Mouse (Mus musculus) C2C12 (cell line): Measurements from ENCODE around the gene Oprm1. TPM values are rescaled to one million over a fixed set of nuclear protein-coding genes. Genes with fewer than 3 reads are reported as not detected.

ENCODE experiments used
- H3K27me3 ChIP-seq: one replicate; pipeline ENCODE4 v1.6.1; 2011; ENCODE audit not compliant: control insufficient read depth, insufficient read depth, insufficient read length
- H3K36me3 ChIP-seq: one replicate; pipeline ENCODE4 v1.6.1; 2011; ENCODE audit not compliant: control insufficient read depth, insufficient read depth
- H3K4me3 ChIP-seq: one replicate; pipeline ENCODE4 v1.5.1; 2011; ENCODE audit warnings: mild to moderate bottlenecking, control low read depth; ENCODE audit not compliant: poor library complexity, insufficient read depth, severe bottlenecking
- H3K79me2 ChIP-seq: one replicate; pipeline ENCODE4 v1.6.1; 2011; ENCODE audit not compliant: control insufficient read depth, insufficient read depth
- H3K79me3 ChIP-seq: one replicate; pipeline ENCODE4 v1.6.1; 2011; ENCODE audit warnings: low read depth, control low read depth
- H3ac ChIP-seq: one replicate; pipeline ENCODE3; 2011; ENCODE audit warnings: low read depth; ENCODE audit not compliant: control insufficient read depth, insufficient read length
- CEBPB ChIP-seq: IDR thresholded peaks from one replicate; pipeline ENCODE4 v1.6.1; 2011; ENCODE audit warnings: low read depth, mild to moderate bottlenecking, control low read depth, moderate library complexity
- CTCF ChIP-seq: IDR thresholded peaks from one replicate; pipeline ENCODE4 v1.5.1; 2011; ENCODE audit not compliant: control insufficient read depth, insufficient read depth, insufficient read length
- FOSL1 ChIP-seq: IDR thresholded peaks from one replicate; pipeline ENCODE4 v1.8.0; 2011; ENCODE audit warnings: mild to moderate bottlenecking, low read length; ENCODE audit not compliant: poor library complexity, insufficient read depth, severe bottlenecking
- MAX ChIP-seq: IDR thresholded peaks from one replicate; pipeline ENCODE4 v1.6.1; 2011; ENCODE audit warnings: mild to moderate bottlenecking, control low read depth
- MYOD1 ChIP-seq: IDR thresholded peaks from one replicate; pipeline ENCODE4 v1.6.1; 2011; ENCODE audit warnings: low read depth; ENCODE audit not compliant: control insufficient read depth, insufficient read length
- MYOG ChIP-seq: IDR thresholded peaks from one replicate; pipeline ENCODE4 v1.6.1; 2011; ENCODE audit not compliant: control insufficient read depth, insufficient read length; ENCODE audit errors: extremely low read depth
- USF1 ChIP-seq: IDR thresholded peaks from one replicate; pipeline ENCODE4 v1.6.1; 2011; ENCODE audit warnings: low read depth, mild to moderate bottlenecking, control low read depth, moderate library complexity
- polyA plus RNA-seq: library from polyadenylated mRNA; unstranded; fragments of >200 nt; fragmentation: generic; extraction: Trizol; gene quantifications from one replicate; pipeline ENCODE4 v1.2.1, GENCODE M21; 2012; ENCODE audit warnings: missing spikeins

Oprm1 gene
- polyA plus RNA-seq, 1 experiment: not detected

DNA sequence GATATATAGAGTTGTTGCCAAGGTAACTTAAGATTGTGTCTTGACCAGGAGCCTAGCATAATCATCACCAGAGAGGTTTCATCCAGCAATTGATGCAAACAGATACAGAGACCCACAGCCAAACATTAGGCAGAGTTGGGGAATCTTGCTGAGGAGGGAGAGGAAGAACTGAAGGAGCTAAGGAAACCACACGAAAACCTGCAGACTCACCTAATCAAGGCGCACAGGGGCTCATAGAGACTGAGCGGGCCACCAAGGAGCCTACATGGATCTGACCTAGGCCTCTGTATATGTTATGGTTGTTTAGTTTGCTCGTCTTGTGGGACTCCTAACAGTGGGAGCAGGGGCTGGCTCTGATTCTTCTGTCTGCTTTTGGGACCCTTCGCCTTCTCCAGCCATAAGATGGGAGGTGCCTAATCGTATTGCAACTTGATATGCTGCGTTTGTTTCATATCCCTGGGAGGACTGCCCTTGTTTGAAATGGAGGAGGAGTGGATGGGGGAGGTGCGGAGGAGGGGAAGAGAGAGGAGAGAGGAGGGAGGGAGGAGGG, 318.4 kb downstream of the Oprm1 start:
- H3K79me2 ChIP-seq: no peaks in the 10 kb centered on the region
- no peak overlapping the region for H3K4me3 ChIP-seq
- no peaks in the 10 kb centered on the region for H3K36me3 ChIP-seq
- H3K27me3 ChIP-seq: no peaks in the 10 kb centered on the region
- H3K79me3 ChIP-seq: no peaks in the 10 kb centered on the region
- no peak overlapping the region for H3ac ChIP-seq
- TF ChIP-seq USF1 (no peak), FOSL1 (no peak), MYOG (no peak), MYOD1 (no peak), CTCF (no peak), CEBPB (no peak), MAX (no peak)

DNA sequence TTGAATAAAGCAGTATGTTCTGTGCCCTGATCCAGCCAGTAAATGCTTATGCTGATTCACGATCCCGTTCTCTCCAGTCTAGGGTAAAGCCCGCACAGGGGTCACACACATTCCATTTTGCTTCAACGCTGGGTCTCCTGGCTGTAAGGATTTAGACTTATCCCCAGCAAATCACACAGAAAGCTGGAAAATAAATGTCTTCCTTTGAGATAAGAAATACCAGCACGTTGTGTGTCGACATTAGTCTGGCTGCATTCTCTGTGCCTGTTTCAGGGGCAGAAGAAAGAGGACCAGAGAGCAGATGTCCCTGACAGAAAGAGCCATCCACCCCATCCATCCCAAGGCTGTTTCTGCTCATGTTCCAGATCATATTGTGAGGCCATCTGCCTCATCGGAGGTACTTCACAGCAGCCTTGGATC, 319.1 kb downstream of the Oprm1 start:
- no peaks in the 10 kb centered on the region for H3K27me3 ChIP-seq
- H3K79me2 ChIP-seq: no peaks in the 10 kb centered on the region
- no peak for TF ChIP-seq MAX
- no peak for TF ChIP-seq USF1
- no peak for TF ChIP-seq MYOG
- TF ChIP-seq FOSL1: no peak
- no peak for TF ChIP-seq CTCF
- no peak for TF ChIP-seq CEBPB
- TF ChIP-seq MYOD1: no peak
- H3K79me3 ChIP-seq: no peaks in the 10 kb centered on the region
- no peaks in the 10 kb centered on the region for H3K36me3 ChIP-seq
- no peak overlapping the region for H3K4me3 ChIP-seq
- H3ac ChIP-seq: no peak overlapping the region

DNA sequence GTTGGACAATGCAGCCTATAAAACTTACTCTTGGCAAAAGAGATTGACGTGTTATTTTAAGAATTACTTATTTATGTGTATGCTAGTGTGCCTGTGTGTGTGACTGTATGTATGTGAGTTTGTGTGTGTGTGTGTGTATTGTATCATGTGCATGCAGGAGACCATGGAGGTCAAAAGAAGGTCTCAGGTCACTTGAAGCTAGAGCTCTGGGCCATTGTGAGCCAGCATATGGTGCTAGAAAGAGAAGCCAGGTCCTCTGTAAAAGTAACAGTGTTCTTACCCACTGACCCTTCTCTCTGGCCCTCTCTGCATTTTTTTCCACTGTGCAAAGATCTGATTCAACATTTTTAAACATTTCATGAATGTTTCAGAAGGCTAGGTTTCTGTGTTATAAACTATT, 319.7 kb downstream of the Oprm1 start:
- H3K79me3 ChIP-seq: no peaks in the 10 kb centered on the region
- no peak for TF ChIP-seq CEBPB
- TF ChIP-seq MYOG: no peak
- TF ChIP-seq FOSL1: no peak
- no peak for TF ChIP-seq MAX
- no peak for TF ChIP-seq MYOD1
- TF ChIP-seq CTCF: no peak
- no peak for TF ChIP-seq USF1
- no peaks in the 10 kb centered on the region for H3K27me3 ChIP-seq
- H3ac ChIP-seq: no peak overlapping the region
- no peaks in the 10 kb centered on the region for H3K79me2 ChIP-seq
- no peaks in the 10 kb centered on the region for H3K36me3 ChIP-seq
- no peak overlapping the region for H3K4me3 ChIP-seq

Other genes starting within 250 kb of the Oprm1 start
- not detected for gene Gm10945, start 3.3 kb downstream of the Oprm1 start, polyA plus RNA-seq